Mouse (Mus musculus) erythroid progenitor cell, adult 5-6 weeks (primary cell): ENCODE measurements around the gene Aup1. TPM values are rescaled to one million over a fixed set of nuclear protein-coding genes. Genes with fewer than 3 reads are reported as not detected.

ENCODE experiments used
- ATAC-seq: replicated peaks from 2 replicates; pipeline ENCODE4 v1.8.0; 2016; ENCODE audit warnings: moderate number of reproducible peaks, mild to moderate bottlenecking, moderate TSS enrichment, inconsistent platforms; ENCODE audit not compliant: poor library complexity, low FRiP score, severe bottlenecking
- total RNA-seq, 2 experiments: library from RNA; stranded (forward) in 1 of 2; stranded (reverse) in 1 of 2; fragments of 150-400 nt in 1 of 2; fragments of 186-747, 209-891 nt in 1 of 2; gene quantifications; 2 replicates each; pipeline versions ENCODE4 v1.2.3 to v1.2.4; 2015 to 2017; ENCODE audit warnings: low replicate concordance in 2 of 2

Aup1 gene
- total RNA-seq (2015; ENCODE audit: low replicate concordance) (275 and 371 TPM in 2 replicates), total RNA-seq (2017; ENCODE audit: low replicate concordance) (190 and 242 TPM in 2 replicates)

GRCm38 (mm10) chr6:83054074-83054851, at the start of gene Aup1:
Aup1 (plus strand) TSS chr6:83054521.
- peak; percentile 86 for ATAC-seq

GRCm38 (mm10) chr6:83004872-83005271, 49.4 kb upstream of the Aup1 start:
- no peak for ATAC-seq

DNA sequence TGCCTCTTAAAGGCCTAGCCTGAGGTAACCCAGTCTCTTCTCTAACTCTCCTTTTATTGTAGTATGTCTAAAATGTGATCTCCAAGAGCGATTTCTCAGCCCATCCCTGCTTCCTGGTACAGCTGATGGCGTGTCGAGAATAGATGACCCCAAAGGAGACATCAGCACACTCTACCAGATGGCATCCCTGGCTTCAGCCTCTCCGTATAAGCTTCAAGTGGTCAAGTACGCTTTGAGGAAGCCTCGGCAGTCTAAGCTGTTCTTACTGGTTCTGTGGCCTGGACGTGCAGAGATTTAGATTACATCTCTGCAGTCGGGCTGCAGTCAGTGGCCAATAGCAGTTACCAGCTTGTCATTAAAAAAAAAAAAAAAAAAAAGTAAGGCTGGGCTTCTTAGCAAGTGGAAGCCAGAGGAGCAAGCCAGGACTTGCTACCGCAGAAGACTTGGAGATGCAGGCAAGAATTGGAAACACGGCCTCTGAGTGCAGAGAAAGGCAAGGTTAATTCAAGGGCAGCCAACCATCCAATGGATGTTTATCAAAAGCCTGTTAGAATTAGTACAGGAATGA, 48.8 kb upstream of the Aup1 start:
- no peak for ATAC-seq

DNA sequence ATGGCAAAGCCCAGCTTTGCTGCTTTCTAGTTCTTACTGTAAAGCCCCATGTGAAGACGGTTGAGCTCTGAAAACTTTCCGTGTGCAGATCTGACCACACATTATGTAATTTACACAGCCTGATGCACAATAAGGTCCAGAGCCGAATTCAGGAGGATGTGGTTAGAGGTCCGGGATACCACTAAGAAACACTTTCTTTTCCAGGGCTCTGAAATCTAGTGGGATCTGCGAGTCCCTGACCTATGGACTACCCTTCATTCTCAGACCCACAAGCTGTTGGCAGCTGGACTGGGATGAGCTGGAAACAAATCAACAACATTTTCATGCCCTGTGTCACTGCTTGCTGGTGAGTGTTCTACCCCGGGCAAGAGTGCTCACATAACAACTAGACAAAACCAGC, 48.2 kb upstream of the Aup1 start:
- ATAC-seq, result no peak

- ATAC-seq, result no peak
Observed at GRCm38 (mm10) chr6:83008659-83009058, 45.7 kb upstream of the Aup1 start.

- peak; percentile 31; the same call in 1 of the 2 replicates for ATAC-seq
Observed at GRCm38 (mm10) chr6:83010010-83010409, 44.3 kb upstream of the Aup1 start.

DNA sequence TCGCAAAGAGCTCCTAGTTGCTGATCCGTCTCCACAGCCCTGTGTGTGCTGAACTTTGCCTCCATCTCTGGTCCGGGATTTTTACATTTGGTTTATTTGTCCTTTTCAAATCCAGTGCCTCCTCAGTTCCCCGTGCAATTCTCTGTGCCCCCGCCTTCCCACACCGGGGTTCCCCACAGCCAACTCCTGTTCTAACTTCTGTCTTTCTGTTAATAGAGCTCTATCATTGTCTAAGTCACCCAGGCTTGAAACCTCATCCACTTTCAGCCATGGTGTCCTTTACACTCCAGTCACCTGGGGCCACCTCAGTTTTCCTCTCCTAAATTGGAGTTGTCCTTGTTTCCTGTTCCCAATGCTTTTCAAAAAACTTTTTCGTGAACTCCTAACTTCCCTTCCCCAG, 43.1 kb upstream of the Aup1 start:
- no peak for ATAC-seq

- no peak for ATAC-seq
Observed at GRCm38 (mm10) chr6:83011756-83012155, 42.6 kb upstream of the Aup1 start.

DNA sequence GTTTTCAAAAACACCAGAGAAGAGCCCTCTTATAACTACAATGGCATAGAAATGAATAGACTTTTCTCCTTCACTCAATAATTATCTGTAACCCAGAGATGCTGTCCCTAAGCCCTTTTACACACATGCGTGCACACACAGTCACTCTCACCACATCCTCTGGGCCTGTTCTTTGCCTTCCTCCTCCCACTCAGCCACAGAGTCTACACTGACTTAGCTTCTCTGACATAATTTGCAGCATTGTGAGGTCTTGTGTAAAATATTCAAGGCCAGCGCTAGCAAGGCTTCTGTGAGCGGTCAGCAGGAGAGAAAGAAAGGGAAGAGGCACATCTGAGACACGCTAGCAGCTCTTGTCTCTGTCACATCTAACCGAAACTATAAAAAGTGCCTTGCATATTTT, 40.9 kb upstream of the Aup1 start:
- no peak for ATAC-seq

- peak; percentile 82 for ATAC-seq
Observed at GRCm38 (mm10) chr6:83014482-83015466, 39.5 kb upstream of the Aup1 start.

- no peak for ATAC-seq
Observed at GRCm38 (mm10) chr6:83015749-83016148, 38.6 kb upstream of the Aup1 start.

DNA sequence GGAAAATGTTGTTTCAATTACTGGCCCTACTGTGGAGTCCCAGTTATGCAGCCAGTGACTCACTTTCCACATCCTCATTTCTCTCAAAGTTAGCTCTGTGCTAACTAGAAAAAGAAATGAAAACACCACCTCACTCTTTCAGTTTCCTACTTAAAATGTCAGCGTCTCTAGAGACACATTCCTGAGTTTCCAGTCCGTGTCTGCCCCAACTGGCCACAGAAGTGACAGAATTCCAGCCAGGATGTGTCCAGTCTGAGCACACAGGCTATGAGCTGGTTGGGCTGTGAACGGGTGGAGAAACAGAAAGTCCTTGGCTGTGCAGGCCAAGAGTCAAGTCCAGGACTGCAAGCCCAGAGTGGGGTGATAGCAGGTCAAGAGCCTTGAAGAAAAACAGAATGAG, 37.1 kb upstream of the Aup1 start:
- no peak for ATAC-seq

- ATAC-seq, result no peak
Observed at GRCm38 (mm10) chr6:83019044-83019443, 35.3 kb upstream of the Aup1 start.

GRCm38 (mm10) chr6:83020121-83020520, 34.2 kb upstream of the Aup1 start:
- ATAC-seq, result peak; percentile 64

DNA sequence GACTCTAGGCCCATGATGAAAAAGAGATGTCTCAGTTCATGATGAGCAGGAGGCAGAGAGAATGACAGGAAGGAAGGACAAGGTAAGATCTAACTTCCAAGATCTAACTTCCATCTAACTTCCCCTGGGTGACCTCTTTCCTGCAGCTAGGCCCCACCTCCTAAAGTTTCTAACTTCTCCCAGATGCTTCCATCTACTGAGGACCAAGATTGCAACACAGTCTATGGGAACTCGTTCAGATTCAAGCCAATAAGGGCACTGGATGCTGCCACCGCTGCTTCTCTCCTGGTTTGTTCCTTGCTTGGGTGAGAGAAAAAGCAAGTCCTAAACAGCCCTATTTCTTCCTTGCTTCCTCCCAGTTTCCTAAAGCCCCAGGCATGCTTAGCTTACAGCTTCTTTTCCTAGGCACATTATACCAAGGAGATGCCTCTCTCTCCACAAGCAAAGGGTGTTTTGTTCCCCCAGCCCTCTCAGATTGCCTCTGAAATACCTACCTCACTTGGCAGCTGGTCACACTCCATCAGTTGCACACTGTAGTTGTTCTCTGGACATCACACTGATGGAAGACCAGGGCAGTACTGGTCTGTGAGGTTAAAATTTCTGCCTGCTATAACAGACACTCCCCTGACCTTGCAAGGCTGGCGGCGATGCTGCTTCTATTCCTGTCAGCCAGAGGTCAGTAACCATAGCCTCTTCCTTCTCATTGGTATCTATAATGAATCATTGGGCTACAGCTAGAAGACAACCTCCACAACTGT, 33.3 kb upstream of the Aup1 start:
- ATAC-seq, result no peak

DNA sequence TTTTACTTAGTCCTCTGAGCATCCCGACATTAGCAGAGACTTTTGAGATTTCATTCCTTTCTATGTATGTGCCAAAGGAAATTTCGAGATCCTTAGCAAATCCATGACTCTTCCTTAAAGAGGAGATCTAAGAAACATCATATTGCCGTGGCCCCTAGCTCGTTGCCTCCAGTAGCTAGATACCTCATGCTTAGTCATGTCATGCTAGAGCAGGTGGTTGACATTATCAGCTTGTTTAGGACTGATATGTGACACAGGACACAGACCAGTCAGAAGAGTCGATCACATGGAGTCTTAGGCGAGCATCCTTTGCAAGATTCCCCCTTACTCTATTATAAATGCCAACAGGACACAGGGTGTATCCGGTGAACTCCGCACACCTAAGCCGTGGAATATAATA, 31.3 kb upstream of the Aup1 start:
- peak; percentile 53; the same call in 1 of the 2 replicates for ATAC-seq

GRCm38 (mm10) chr6:83023786-83024185, 30.5 kb upstream of the Aup1 start:
- no peak for ATAC-seq

- ATAC-seq, result no peak
Observed at GRCm38 (mm10) chr6:83024421-83024820, 29.9 kb upstream of the Aup1 start.

DNA sequence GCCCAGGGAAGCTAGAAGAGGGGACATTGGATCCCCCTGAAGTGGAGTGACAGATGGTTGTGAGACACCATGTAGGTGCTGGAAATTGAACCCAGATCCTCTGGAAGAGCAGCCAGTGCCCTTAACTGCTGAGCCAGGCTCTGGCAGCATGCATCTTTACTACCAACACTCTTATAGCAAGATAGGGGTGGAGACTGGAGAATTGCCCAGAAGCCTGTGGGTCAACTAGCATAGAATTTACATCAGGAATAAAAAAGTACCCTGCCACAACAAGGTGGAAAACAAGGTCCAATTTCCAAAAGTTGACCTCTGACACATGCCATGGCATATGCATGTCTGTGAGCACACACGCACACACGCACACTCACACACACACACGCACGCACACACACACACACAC, 29.1 kb upstream of the Aup1 start:
- no peak for ATAC-seq

DNA sequence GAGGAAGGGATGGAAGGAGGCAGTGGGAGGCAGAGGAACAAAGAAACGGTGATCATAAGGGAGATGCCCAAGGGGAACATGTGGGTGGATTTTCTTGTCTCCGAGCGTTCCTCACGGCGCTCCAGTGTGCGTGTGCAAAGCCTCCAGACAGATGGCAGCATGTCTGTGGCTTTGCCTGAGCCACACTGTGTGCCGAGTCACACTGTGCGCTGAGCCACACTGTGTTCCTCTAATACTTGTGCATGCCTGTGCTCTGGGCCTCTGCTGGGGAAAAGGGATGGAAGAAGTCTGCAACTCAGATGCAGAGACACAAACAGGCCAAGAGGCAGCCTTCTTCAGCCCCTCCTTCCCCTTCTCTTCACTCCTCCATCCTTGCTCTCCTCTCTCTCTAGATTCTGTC, 27.0 kb upstream of the Aup1 start:
- no peak for ATAC-seq
